Mouse (Mus musculus) C2C12 (cell line): ENCODE measurements around the gene Aldoart2. TPM values are rescaled to one million over a fixed set of nuclear protein-coding genes. Genes with fewer than 3 reads are reported as not detected.
"Not testable (repeated sequence)": the region's sequence is repeated elsewhere in the genome, so short reads cannot be mapped to it uniquely, and the experiment has no call there.

Experiments
- H3K27me3 ChIP-seq: one replicate; pipeline ENCODE4 v1.6.1; 2011; ENCODE audit not compliant: control insufficient read depth, insufficient read depth, insufficient read length
- H3K36me3 ChIP-seq: one replicate; pipeline ENCODE4 v1.6.1; 2011; ENCODE audit not compliant: control insufficient read depth, insufficient read depth
- H3K4me3 ChIP-seq: one replicate; pipeline ENCODE4 v1.5.1; 2011; ENCODE audit warnings: mild to moderate bottlenecking, control low read depth; ENCODE audit not compliant: poor library complexity, insufficient read depth, severe bottlenecking
- H3K79me2 ChIP-seq: one replicate; pipeline ENCODE4 v1.6.1; 2011; ENCODE audit not compliant: control insufficient read depth, insufficient read depth
- H3K79me3 ChIP-seq: one replicate; pipeline ENCODE4 v1.6.1; 2011; ENCODE audit warnings: low read depth, control low read depth
- H3ac ChIP-seq: one replicate; pipeline ENCODE3; 2011; ENCODE audit warnings: low read depth; ENCODE audit not compliant: control insufficient read depth, insufficient read length
- CEBPB ChIP-seq: IDR thresholded peaks from one replicate; pipeline ENCODE4 v1.6.1; 2011; ENCODE audit warnings: low read depth, mild to moderate bottlenecking, control low read depth, moderate library complexity
- CTCF ChIP-seq: IDR thresholded peaks from one replicate; pipeline ENCODE4 v1.5.1; 2011; ENCODE audit not compliant: control insufficient read depth, insufficient read depth, insufficient read length
- FOSL1 ChIP-seq: IDR thresholded peaks from one replicate; pipeline ENCODE4 v1.8.0; 2011; ENCODE audit warnings: mild to moderate bottlenecking, low read length; ENCODE audit not compliant: poor library complexity, insufficient read depth, severe bottlenecking
- MAX ChIP-seq: IDR thresholded peaks from one replicate; pipeline ENCODE4 v1.6.1; 2011; ENCODE audit warnings: mild to moderate bottlenecking, control low read depth
- MYOD1 ChIP-seq: IDR thresholded peaks from one replicate; pipeline ENCODE4 v1.6.1; 2011; ENCODE audit warnings: low read depth; ENCODE audit not compliant: control insufficient read depth, insufficient read length
- MYOG ChIP-seq: IDR thresholded peaks from one replicate; pipeline ENCODE4 v1.6.1; 2011; ENCODE audit not compliant: control insufficient read depth, insufficient read length; ENCODE audit errors: extremely low read depth
- USF1 ChIP-seq: IDR thresholded peaks from one replicate; pipeline ENCODE4 v1.6.1; 2011; ENCODE audit warnings: low read depth, mild to moderate bottlenecking, control low read depth, moderate library complexity
- polyA plus RNA-seq: library from polyadenylated mRNA; unstranded; fragments of >200 nt; fragmentation: generic; extraction: Trizol; gene quantifications from one replicate; pipeline ENCODE4 v1.2.1, GENCODE M21; 2012; ENCODE audit warnings: missing spikeins

Gene Aldoart2
- polyA plus RNA-seq, 1 experiment, result not detected

DNA sequence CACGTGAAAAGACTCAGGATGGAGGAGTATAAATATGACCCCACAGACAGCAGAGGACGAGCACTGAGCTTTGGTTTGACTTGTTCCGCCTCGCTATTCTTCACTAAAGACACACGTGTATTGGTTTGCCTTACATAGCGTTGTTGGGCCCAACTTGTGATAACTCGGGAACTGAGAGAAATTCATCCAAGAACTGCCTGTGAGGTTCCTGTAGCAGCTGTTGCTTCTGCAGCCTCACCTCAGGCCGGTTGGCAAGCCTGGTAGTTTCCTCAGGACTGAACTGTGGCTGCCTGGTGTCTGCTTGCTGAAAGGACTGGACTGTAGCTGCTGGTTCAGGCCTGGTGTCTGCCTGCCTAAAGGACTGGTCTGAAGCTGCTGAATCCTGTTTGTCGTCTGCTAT lies 5.6 kb downstream of the Aldoart2 start:
- no peaks in the 10 kb centered on the region for H3K79me2 ChIP-seq
- no peak for TF ChIP-seq CTCF
- no peaks in the 10 kb centered on the region for H3K79me3 ChIP-seq
- no peak overlapping the region for H3K4me3 ChIP-seq
- no peak overlapping the region for H3ac ChIP-seq
- no peaks in the 10 kb centered on the region for H3K27me3 ChIP-seq
- no peaks in the 10 kb centered on the region for H3K36me3 ChIP-seq

DNA sequence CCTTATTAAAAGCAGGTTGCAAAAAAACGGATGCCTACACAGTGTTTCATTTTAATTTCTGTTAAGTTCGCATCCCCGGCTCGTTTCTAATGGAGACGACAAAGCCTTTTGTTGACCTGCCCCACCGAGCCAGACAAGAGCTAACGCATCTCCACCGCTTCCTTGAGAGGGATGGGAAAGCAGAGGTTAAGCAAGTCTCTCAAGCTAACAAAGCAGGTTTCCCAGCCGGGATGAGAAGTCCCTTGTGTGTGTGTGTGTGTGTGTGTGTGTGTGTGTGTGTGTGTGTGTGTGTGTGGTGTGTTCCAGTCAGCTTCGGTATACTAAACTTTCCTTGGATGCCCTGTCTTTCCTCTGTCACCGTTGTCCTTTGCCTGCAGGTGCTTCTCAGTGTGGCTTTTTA lies 6.1 kb downstream of the Aldoart2 start:
- TF ChIP-seq FOSL1 (no peak), CTCF (no peak), USF1 (no peak), MYOD1 (no peak), MAX (no peak), CEBPB (no peak), MYOG (no peak)
- Histone ChIP-seq H3K4me3 (no peak overlapping the region), H3K27me3 (no peaks in the 10 kb centered on the region), H3K36me3 (no peaks in the 10 kb centered on the region), H3K79me2 (no peaks in the 10 kb centered on the region), H3ac (no peak overlapping the region), H3K79me3 (no peaks in the 10 kb centered on the region)

DNA sequence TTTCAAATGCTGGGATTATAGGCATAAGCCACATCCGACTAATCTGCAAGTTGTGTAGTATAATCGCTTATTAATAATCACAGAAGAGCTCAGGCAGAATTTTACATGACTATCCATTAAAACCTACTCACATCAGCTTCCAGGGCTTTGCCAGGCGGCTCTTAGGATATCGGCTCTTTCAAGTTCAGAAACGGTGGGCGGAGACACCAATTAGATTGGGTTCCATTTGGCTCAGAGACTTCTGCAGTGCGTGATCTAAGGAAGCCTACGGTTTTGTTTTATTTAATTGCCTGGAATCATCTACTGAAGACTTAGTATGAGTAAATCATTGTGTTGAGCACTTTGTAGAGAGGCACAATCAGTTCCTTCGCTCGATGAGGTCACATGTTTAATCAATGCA lies 6.6 kb downstream of the Aldoart2 start:
- Histone ChIP-seq H3K36me3 (no peaks in the 10 kb centered on the region), H3K79me3 (no peaks in the 10 kb centered on the region), H3K27me3 (peaks cover 3% of the 10 kb centered on the region), H3K79me2 (no peaks in the 10 kb centered on the region), H3ac (no peak overlapping the region), H3K4me3 (no peak overlapping the region)
- TF ChIP-seq MYOD1 (no peak), MYOG (no peak), FOSL1 (no peak), MAX (no peak), USF1 (no peak), CEBPB (no peak), CTCF (no peak)

DNA sequence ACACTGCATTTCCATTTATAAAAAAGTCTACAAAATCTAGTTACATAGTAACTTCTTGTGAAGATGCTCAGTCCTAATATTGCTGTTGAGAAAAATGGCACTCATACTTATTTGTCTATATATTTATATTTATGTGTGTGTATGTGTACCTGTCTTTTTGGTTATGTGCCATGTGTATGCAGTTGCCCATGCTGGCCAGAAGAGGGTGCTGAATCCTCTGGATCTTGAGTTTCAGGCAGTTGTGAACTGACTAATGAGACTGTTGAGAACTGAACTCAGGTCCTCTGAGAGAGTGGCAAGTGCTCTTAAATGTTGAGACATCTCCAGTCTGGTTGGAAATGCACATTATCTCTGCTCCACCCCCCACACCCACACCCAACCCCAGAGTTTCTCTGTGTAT lies 8.1 kb downstream of the Aldoart2 start:
- Histone ChIP-seq H3K27me3 (peaks cover 3% of the 10 kb centered on the region), H3K36me3 (no peaks in the 10 kb centered on the region), H3K79me3 (no peaks in the 10 kb centered on the region), H3K4me3 (no peak overlapping the region), H3K79me2 (no peaks in the 10 kb centered on the region), H3ac (no peak overlapping the region)
- no peak for TF ChIP-seq MAX
- no peak for TF ChIP-seq USF1
- TF ChIP-seq CEBPB, result no peak
- TF ChIP-seq MYOG, result no peak
- no peak for TF ChIP-seq MYOD1
- TF ChIP-seq FOSL1, result no peak

DNA sequence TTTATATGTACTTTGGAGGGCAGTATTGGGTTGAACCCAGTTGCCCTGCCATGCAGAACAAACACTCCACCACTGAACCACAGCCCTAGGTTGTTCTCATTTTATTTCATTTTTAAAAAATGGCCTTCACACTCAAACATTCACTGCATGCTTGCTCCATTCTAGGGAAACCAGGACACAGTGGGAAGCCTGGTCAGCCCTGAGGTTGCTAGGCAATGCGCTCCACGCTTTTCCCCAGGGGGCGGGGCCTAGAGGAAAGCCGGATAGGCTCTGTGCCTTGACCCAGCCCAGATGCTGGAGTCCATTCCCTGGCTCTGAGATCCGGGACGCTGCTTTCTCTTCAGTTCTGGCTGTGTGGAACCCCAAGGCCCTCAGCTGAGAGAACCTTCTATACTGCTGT lies 8.8 kb downstream of the Aldoart2 start:
- no peaks in the 10 kb centered on the region for H3K79me2 ChIP-seq
- no peaks in the 10 kb centered on the region for H3K79me3 ChIP-seq
- TF ChIP-seq USF1, result no peak
- TF ChIP-seq MYOD1, result no peak
- TF ChIP-seq MAX, result no peak
- TF ChIP-seq FOSL1, result no peak
- no peak for TF ChIP-seq CEBPB
- TF ChIP-seq CTCF, result no peak
- no peak for TF ChIP-seq MYOG
- no peak overlapping the region for H3ac ChIP-seq
- peaks cover 3% of the 10 kb centered on the region for H3K27me3 ChIP-seq
- no peaks in the 10 kb centered on the region for H3K36me3 ChIP-seq
- no peak overlapping the region for H3K4me3 ChIP-seq

DNA sequence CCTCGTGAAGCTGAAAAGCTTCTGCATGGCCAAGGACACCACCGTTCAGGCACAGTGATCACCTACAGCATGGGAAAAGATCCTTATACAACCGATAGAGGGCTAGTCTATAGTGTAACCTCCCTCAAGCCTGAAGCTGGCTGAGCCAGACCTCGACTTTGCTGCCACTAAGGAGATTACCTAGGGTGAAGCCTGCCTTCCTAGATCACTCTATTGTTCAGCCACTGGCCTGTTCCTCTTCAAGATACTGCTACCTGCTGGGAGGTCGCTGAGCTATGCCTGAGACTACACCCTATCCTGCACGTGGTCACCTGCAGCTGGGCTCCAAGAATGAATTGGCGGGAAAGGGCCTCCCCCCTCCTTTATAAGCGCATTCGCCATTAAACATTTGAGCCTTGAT lies 21.9 kb downstream of the Aldoart2 start:
- not testable (repeated sequence) for H3K79me3 ChIP-seq, H3K4me3 ChIP-seq, H3K79me2 ChIP-seq, H3K36me3 ChIP-seq, H3K27me3 ChIP-seq, H3ac ChIP-seq

DNA sequence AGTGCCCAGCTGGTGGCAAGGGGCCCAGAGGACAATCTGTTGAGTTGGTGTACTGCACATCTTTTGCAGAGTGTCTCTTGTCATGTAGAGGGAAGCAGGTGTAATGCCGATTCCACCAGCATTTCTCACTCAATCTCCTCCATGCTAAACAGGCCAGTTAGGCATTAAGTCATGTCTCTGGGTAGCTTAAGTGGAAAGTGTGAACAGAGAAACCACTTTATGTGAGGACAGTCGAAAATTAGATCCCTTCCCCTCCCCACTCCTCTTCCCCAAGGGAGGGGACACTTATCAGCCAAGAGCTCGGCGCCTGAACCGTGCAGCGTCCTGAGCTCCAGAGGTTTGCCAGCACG lies 33.5 kb downstream of the Aldoart2 start:
- TF ChIP-seq MYOD1 (no peak), FOSL1 (no peak), CTCF (no peak), USF1 (no peak), MYOG (no peak), CEBPB (no peak), MAX (no peak)
- no peak overlapping the region for H3K4me3 ChIP-seq
- H3K27me3 ChIP-seq, result peaks cover 6% of the 10 kb centered on the region

More for the DNA sequence above, 33.5 kb downstream of the Aldoart2 start:
- Histone ChIP-seq H3K79me2 (no peaks in the 10 kb centered on the region), H3ac (no peak overlapping the region), H3K79me3 (no peaks in the 10 kb centered on the region), H3K36me3 (no peaks in the 10 kb centered on the region)
